Mouse (Mus musculus) kidney, adult 8-10 months (tissue): ENCODE results near the gene Vapb.
"Not testable (repeated sequence)": the region's sequence is repeated elsewhere in the genome, so short reads cannot be mapped to it uniquely, and the experiment has no call there.

ENCODE experiments used
- DNase-seq, 2 experiments: peaks; one replicate each; pipeline ENCODE4 v3.0.0; 2022

The Vapb gene

GRCm38 (mm10) chr2:173737222-173737989 is at the start of gene Vapb:
Vapb (plus strand) TSS chr2:173737511.
- peak; percentile 98 to 99 for DNase-seq

- no peak for DNase-seq
These were observed 47.5 kb upstream of the Vapb start for GRCm38 (mm10) chr2:173689835-173690234.

DNA sequence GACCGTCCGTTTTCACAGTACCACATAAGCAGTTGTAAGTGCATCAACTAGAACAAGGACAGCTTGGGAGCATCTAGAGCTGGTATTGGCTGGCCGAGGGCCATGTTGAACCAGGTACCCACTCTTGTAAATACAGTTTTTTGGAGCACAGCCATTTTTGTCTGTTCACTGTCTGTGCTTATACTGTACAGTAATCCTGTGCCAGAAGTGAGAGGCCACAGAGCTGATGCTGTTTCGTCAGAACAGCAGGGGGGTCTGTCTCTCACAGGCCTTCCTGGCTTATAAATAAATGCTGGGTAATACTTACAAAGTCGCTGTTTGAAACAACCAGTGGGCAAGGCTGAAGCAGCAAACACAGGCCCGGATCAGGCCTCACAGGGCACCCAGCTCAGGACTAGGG is 45.6 kb upstream of the Vapb start:
- DNase-seq, result no peak

- DNase-seq, result no peak
These were observed 44.6 kb upstream of the Vapb start for GRCm38 (mm10) chr2:173692693-173693092.

DNA sequence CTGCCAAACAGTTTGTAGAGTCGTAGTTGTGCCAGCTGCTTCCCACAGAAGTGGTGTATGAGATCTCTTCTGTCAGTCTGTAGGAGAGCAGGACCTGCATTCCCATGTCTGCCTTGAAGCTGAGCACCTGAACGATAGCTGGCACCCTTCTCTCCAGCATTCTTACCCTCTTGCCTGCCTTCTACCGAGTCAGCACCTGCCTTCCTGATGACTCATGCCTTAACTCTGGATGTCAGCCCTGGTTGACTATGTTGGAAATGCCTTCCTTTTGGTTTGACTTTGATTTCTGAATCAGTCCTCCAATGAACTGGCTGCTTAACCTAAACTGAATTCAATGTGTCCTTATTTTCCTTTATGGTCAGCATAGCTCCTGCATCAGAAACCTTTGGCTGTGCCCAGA is 38.5 kb upstream of the Vapb start:
- no peak for DNase-seq

DNA sequence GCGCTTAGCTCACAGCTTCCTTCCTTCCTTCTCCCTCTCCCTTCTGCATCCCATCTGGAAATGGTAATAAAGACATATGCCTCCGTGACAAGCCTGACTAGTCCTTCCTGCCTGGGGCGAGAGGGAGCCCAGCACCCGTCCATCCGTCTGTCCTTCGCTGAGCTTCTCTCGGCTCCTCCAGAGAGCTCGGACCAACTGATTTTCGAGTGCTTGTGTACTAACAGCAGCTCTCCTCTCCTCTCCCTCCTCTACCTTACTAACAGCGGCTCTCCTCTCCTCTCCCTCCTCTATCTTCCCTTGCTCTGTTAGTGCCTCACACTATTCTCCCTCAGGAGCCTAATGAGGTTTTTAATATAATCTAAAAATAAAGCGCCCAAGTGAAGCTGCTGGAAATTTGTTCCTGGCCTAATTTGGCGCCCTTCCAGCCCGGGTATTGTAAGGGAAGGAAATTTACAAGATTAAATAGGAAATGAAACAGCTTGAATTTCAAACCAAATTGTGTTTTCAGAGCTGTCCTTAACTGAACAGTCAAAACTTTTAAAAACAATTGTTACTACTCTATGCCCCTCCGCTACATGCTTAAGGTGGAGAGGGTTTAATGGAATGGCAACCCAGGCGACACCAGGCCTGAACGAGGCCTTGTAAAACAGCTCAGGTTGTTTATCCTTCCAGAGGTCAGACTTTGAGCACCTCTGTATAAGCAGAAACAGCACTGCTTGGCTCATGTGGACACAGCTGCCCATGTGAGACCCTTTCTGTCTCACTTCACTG is 35.0 kb upstream of the Vapb start:
- DNase-seq, result peak in 1 of 2 experiments; percentile 22

DNA sequence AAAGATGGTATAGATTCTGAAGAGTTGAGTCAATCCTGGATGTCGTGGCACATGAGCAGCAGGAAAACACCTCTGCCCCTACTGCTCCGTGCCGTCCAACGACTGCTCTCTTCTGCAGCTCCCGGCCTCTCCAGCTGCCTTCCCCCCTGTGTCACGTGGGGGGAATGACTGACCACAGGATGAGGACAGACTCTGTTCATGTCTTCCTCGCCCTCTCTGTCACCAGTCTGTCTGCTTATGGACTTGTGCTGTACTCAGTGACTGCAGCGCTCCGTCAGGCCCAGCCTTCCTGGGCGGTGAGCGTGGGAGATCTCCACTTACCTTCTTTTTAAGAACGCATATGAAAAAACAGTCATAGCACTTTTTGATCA is 34.5 kb upstream of the Vapb start:
- DNase-seq, result no peak

- DNase-seq, result no peak
These were observed 31.3 kb upstream of the Vapb start for GRCm38 (mm10) chr2:173705827-173706551.

DNA sequence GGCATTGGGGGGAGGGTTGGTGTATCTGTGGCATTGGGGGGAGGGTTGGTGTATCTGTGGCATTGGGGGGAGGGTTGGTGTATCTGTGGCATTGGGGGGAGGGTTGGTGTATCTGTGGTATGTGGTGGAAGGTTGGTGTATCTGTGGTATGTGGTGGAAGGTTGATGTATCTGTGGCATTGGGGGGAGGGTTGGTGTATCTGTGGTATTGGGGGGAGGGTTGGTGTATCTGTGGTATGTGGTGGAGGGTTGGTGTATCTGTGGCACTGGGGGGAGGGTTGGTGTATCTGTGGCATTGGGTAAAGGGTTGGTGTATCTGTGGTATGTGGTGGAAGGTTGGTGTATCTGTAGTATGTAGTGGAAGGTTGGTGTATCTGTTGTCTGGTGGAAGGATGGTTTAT is 29.7 kb upstream of the Vapb start:
- DNase-seq, result not testable (repeated sequence)

DNA sequence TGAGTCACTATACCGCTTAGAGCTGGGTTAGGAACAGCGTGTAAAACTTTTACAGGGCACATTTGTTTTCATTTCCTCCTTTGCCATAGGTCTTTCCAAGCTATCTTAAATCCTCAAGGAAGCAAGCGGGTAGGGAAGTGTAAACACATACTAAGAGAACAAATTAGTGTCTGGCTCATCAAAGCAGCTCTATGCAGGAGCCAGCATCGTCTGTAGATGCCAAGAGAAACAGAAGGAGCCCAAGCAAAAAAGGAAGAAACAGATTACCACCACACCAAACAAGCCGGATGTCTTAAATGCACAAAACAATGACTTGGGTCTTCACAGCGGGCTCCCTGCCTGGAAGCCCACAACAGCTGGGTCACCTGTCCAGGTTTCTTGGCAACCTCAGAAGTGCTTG is 27.1 kb upstream of the Vapb start:
- DNase-seq, result no peak

DNA sequence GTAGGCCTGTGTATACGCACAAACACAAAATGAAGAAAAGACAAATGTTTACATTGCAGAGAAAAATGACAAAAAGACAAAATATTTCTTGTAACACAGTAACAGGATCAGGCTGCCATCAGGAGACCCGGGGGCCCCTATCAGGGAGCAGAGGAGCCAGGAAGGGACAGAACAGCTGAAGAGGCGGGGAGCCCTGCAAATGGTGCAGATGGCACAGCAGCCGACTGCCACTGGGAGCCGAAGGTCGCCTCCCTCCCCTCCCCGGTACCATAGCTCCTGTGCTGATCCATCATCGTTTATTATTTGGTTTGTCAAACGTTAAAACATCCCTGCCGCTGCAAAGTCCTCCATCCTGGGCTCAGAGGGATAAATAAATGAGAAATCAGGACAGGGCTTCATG is 24.7 kb upstream of the Vapb start:
- no peak for DNase-seq

DNA sequence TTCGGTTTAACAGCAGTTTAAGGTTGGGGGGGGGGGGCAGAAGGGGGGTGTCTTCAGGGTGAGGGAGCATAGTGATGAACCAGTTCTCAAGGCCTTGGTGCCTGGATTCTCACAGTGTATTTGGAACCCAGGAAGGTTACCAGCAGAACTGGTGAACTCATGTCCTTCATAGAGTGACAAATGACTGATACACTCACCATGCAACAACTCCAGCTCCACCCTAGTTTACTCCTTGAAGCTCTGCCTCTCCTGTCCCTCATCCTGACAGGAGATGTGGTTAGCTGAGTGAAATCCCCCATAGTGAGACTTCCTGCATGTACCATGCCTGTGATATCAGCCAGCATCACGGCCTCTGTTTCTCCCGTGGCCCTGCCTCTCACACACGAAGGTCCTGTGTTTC is 24.1 kb upstream of the Vapb start:
- DNase-seq, result no peak

DNA sequence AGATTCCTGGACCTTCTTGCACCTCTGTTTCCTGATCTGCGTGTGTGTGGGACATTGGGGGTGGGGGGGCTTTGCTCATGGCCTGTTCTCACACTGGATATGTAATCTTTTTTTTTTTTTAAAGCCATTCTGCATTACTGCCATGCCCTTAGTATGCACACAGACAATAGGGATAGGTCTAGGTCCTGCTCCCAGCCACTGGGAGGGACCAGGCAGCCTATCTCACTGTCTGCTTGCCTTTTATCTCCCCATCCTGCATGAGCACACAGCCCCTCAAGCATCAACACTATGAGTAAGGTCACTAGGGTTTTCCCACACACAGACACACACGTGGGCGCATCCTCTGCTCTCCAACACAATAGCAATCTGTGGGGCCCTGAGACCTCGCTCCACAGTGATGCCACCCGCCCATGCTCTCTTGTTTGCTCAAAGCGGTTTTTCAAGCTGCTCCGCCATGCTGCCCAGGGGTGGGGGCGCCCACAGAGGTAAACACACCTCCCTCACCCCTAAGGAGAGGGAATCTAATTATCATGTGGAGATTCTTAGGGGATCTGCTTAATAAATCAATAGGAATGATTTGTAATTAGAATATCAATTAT is 22.6 kb upstream of the Vapb start:
- DNase-seq, result no peak

- DNase-seq, result no peak
These were observed 20.3 kb upstream of the Vapb start for GRCm38 (mm10) chr2:173716966-173717365.

- DNase-seq, result not testable (repeated sequence)
These were observed 18.2 kb upstream of the Vapb start, which contains the start of gene 1700010B08Rik for GRCm38 (mm10) chr2:173719115-173719514. 1700010B08Rik (plus strand) TSS chr2:173719415.

DNA sequence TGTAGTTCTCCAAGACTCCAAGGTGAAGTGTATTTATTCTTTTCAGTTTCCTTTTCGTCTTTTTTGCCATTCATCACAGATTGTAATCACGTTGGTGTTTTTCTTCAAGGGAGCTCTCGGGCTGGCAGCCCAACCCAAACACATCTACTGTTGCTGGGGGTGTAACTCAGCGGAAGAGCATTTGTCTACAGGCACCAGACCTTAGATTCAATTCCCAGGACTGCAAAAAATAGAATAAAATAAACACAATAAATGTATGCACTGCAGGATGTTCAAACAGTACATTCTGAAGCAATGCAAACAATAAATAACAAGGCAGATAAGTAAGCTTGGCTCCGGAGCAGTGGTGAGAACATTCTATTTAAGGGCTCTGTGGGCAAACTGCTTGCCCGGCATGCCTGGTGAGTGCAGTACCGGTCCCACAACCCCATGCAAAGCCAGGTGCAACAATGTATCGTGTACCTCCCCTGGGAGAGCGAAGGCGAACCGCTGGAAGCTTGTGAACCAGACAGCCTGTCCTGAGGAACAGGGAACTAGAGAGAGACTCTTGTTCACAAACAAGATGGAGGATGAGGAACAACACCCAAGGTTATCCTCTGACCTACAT is 15.0 kb upstream of the Vapb start:
- no peak for DNase-seq

GRCm38 (mm10) chr2:173724382-173724781 is 12.9 kb upstream of the Vapb start:
- DNase-seq, result no peak

GRCm38 (mm10) chr2:173724940-173725807 is 12.1 kb upstream of the Vapb start:
- no peak for DNase-seq

DNA sequence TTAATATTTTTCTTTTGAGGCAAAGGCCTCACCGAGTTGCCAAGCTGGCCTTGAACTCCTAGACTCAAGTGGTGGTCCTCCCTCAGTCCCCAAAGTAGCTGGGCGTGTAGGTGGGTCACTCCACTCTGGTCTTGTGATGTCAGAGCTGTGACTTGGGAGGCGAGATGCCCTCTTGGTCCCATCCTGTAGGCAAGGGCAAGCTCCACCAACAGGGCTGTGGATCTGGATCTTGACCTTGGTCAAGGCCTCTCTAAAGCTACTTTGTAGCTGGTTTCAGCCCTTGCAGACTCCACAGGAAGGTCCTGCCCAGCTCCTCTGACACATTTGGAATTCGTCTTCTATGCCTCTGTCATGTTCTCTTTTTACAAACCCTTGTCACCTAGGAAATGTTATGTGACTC is 11.5 kb upstream of the Vapb start:
- DNase-seq, result no peak

GRCm38 (mm10) chr2:173730444-173730966 is 6.8 kb upstream of the Vapb start:
- no peak for DNase-seq

- no peak for DNase-seq
These were observed 2.9 kb upstream of the Vapb start for GRCm38 (mm10) chr2:173734426-173734825.
